Mouse (Mus musculus): ENCODE results near the gene Susd3.
A peak's percentile ranks its signal among the peaks of the same experiment; 100 is the strongest.

Susd3 gene

DNA sequence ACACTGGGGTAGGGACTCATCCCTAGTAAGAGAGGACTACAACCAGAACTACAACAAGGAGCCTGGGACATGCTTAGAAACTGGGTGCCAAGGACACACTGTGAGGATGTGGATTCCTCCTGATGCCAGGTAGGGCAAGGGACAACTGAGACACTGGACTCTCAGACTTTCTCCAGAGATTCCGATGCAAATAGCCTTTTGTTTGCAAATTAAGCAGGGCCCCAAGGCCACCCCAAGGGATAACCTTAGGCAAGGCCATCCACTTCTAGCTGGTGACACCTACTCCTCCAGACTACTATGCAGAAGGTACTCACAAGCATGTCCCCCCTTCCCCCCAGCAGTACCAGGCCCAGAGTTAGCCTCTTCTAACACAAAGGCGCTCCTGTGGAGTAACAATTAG, 1.9 kb downstream of the Susd3 start:
- no peak for DNase-seq (ENCODE audit: low spot score in 2 of 2)

DNA sequence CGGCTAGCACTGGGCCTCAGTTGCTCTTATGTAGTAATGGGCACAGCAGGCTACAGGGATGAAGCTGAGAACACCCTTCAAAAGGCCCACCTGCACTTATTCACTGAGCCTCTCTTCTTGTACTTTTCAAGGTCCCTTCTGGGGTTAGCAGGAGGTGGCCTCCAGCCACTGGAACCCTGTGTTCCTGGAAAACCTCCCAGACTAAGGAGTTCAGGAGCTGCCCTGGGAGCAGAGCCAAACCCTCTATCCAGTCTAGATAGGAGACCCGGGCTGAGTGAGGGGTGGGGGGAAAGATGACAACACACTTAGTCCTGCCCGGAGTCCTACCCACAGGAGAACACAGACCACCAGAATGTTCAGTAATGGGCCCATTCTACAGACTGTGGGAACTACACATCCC, 2.5 kb downstream of the Susd3 start:
- no peak for DNase-seq (ENCODE audit: low spot score in 2 of 2)

DNA sequence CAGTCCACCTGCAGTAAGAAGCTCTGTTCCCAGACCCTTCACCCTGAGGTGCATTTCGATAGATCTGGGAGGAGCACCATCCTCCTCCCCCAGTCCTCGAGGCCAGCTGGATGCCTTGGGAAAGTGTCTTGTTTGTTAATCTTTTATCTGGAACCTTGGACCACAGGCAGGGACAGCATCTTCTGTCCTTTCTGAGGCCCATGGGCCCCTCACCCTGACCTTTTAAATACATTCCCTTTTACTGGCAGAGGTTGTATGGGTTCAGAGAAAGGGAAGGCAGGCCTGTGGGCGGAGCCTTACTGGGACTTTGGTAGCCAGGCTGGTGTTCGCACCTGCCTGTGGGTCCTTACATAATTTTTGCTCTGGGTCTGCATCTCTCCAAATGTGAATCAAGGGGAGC, 3.3 kb downstream of the Susd3 start:
- no peak for DNase-seq (ENCODE audit: low spot score in 2 of 2)

DNA sequence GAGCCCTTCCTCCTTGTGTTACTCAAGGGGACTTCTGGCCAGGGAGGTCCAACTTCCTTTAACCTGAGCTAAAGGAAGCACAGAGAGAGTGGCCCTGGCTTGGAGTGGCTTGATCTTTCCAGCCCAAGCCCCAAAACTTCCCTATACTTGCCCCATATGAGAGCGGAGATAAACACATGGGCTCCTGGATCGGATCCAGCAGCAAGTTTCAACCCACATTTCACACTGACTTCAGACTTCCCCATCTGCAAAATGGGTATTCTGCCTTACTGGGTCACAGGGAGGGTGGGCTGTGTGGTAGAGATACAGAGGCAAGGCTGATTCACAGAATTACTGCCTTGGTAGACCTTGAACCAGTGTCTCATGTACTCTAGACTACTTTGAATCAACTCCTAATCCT, 5.0 kb downstream of the Susd3 start:
- no peak for DNase-seq (ENCODE audit: low spot score in 2 of 2)

DNA sequence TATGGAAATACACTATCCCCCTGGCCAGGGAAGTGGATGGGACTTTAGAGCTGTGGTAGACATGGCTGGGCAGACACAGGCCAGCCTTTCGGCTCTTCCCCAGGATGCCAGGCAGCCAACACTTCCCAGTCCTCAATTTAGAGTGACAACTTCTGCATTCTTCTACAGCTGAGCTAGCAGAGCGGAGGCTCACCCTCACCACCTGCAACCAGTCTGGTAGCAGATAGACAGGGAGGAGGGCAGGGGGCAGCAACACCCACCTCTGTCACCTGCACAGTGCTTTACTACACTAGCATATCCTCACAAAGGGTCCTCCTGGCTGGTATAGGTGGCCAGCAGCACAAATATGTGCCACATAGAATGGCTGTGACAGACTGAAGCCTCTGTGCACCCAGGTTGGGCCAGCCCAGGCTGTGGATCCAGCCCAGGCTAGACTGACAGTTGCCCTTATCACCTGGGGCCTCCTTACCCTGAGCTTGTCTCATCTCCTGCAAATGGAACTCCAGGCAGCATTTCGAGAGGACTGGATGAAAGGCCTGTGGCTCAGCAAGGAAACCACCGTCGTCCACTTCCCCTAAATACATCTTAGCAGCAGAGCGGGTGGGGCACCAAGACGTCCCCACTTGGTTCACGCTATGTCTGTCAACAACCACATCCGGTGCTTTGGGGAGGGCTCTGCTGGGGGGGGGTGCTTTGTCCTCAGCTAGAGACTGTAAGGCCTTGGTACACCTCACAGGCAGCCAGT, 6.0 kb downstream of the Susd3 start:
- no peak for DNase-seq (ENCODE audit: low spot score in 2 of 2)

DNA sequence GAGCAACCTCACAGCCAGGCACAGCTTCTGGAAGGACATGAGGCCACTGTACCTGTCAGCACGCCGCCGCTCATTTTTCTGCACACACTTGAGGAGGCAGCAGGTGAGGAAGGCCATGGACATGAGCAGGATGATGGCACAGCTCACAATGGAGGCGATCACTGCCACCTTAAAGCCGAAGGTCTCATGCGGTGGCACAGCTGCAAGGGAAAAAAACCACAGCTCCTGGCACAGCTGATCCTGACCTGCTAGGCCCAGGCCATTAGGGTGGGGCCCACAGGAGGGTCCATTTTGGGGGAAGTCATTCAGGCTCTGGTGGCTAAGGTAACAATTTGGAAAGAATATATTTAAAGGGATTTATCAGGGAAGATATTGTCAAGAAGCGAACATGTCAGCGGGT, 9.8 kb downstream of the Susd3 start:
- no peak for DNase-seq (ENCODE audit: low spot score in 2 of 2)

DNA sequence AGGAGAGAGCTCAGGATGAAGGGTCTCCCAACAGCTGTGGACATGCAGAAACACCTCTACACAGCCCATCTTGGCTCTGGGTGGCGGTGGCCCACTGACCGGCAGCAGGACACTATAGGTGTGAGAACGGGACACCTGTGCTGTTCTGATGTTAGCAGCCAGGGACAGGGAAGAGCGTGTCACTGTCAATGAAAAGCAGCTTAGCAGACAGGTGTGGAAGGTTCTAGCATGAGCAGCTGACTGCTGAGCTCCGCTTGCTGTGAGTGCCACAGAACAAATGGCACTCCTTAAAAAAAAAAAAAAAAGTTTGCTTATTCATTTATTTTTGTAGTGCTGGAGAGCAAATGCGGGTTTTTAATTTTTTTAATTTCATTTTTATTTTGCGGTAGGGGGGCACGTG, 10.9 kb downstream of the Susd3 start:
- no peak for DNase-seq (ENCODE audit: low spot score in 2 of 2)

DNA sequence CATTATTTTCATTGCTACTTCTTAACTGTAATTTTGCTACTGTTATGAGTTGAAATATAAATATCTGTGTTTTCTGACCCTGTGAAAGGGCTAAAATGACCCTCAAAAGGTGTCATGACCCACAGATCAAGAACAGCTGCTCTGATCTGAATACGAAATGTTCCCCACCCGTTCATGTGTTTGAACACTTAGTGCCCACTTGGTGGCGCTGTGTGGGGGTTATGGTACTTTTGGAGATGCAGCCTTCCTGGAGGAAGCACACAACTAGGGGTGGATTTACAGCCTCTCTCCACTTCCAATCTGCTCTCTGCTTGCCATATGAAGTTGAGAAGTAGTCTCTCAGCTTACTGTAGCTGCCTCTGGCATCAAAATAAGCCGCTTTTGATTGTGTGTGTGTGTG, 13.8 kb downstream of the Susd3 start:
- no peak for DNase-seq (ENCODE audit: low spot score in 2 of 2)

DNA sequence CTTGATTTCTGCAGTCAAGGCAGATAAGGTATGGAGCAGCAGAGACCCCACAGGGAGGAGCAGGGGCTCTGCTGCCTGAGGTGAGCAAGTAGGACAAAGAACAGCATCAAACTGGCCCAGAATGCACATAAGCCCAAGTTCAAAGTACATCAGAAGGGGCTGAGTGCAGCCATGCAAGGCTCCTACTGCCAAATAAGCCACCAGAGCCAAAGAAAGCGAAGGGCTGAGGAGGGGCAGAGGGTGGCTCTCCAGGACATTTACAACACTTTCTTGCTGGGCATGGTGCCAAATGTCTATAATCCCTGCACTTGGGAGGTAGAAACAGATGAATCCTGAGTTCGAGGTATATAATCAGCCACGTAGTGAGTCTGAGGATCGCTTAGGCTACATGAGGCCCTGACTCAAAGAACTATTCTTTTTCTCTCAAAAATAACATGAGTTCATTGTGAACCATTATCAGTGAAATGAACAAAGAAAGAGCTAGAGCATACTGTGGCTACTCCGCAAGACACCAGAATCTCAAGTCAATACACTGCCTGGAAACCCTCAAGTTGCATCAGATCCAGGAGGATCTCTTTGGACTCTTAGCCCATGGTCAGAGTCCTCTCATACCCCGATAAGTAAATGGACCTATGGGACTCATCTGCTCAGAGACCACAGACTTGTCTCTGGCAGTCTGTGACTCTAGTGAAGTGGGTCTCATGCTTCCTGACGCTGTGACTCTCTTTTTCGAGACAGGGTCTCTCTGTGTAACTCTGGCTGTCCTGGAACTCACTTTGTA, 14.5 kb downstream of the Susd3 start:
- DNase-seq (ENCODE audit: low spot score in 2 of 2) = no peak

DNA sequence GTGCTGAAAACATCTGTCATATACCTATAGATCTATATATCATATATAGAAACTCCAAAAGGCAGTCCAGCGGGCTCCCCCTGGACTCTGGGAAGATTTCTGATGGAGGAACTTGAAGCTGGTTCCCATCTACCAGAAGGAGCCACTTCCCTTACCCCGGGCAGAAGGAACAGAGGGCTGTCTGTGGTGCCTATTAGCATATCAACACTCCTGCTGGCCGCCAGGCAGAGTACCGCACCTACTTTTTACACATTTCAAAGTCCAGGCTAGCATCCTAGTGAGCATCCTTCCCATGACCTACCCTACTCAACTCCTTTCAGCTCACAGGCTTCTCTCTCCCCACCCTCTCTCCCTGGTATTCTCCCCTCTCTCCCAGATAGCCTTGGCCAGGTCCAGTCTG, 22.9 kb downstream of the Susd3 start:
- no peak for DNase-seq (ENCODE audit: low spot score in 2 of 2)

DNA sequence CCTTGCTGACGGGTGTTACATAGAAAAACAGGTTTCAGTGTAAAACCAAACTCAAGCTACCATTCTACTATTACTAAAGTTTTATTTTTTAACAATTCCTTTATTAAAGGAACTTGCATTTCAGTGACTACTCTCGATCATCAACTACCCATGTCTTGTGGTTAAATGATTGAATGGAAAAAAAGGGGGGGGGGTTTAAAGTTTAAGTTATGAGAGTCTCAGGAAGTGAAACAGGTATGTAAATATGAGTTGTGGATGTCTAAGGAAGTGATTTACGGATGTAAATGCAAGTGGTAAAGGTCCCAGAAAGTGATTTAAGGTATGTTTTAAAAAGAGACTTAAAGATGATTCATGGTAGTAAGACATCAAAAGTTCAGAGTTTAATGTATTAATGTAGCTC, 23.3 kb downstream of the Susd3 start:
- no peak for DNase-seq (ENCODE audit: low spot score in 2 of 2)

DNA sequence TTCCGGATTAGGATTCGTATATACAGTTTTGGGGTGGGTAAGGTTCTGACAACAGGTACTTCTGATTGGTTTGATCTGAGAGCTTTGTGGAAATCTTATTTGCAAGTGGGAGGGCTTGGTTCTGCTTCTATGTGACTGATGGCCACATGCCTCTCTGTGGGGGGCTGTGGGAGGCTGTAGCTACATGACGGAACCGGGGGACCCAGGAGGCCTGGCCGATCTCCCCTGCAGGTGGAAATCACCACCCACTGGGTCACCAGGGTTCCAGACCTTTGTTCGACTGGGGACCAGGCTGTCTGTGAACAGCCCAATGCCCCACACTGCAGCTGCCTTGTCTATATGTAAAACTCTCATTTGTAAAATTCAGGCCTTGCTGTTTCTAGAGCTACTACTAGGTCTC, 23.8 kb downstream of the Susd3 start:
- no peak for DNase-seq (ENCODE audit: low spot score in 2 of 2)

DNA sequence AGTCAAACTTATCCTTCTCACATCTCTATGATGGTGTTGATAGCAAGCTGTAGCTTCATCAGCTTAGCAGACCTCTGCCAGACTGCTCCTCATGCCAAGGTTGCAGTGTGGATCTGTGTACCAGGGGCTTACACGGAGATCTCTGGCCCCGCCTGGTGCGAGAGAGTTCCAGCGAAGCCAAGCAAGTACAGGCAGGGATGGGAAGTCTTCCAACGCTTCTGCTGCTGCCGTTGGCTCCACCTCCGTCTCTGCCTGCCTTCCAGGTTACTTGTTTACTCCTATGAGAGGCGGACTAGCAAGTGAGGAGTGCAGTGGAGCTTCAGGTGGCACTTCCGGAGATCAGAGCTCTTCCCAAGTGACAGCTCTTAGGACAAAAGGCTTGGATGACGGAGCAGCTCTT, 24.2 kb downstream of the Susd3 start:
- DNase-seq (ENCODE audit: low spot score in 2 of 2) = no peak

DNA sequence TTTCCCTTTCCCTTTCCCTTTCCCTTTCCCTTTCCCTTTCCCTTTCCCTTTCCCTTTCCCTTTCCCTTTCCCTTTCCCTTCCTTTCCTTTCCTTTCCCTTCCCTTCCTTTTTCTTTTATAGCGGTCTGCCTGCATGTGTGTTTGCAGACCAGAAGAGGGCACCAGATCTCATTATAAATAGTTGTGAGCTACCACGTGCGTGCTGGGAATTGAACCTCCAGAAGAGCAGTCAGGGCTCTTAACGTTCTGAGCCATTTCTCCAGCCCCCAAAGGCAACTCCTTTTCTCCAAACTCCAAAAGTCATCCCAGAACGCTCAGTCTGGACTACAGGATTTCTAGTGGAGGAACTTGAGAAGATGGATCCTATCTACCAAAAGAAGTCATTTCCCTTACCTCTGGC, 27.6 kb downstream of the Susd3 start:
- DNase-seq (ENCODE audit: low spot score in 2 of 2) = no peak

DNA sequence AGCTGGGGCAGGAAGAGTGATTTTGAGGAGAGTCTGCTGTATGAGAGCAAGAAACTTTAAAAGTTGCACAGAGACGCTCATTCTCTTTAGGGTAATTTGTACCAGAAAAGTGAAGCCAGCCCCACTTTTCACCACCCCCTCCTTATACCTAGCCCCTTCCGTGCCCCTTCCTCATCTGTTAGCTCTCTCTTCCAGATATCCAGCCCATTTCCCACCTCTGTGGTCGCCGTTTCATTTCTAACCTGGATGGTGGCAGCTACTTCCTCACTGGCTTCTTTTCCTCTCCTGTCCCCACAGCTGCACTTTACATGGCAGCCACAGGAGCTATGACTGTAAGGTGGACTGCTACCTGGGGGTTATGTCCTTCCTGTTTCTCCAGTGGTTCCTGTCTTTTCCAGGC, 29.1 kb downstream of the Susd3 start:
- DNase-seq (ENCODE audit: low spot score in 2 of 2) = no peak

DNA sequence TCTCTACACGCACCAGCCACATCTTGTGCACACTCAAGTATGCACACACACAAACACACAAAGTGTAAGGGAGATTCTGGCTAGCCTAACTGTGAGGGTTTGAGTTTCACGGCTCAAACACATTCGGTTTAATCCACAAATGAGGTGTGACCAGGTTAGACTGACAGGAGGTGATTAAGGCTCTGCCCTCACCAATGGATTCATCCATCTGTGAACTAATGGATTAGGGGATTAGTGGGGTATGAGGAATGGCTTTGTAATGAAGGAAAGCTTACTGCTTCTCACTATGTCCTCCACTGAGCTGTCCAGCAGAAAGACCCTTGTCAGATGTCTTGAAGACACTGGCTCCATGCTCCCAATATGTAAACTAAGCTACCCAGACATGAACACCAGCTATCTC, 29.9 kb downstream of the Susd3 start:
- DNase-seq (ENCODE audit: low spot score in 2 of 2) = no peak

DNA sequence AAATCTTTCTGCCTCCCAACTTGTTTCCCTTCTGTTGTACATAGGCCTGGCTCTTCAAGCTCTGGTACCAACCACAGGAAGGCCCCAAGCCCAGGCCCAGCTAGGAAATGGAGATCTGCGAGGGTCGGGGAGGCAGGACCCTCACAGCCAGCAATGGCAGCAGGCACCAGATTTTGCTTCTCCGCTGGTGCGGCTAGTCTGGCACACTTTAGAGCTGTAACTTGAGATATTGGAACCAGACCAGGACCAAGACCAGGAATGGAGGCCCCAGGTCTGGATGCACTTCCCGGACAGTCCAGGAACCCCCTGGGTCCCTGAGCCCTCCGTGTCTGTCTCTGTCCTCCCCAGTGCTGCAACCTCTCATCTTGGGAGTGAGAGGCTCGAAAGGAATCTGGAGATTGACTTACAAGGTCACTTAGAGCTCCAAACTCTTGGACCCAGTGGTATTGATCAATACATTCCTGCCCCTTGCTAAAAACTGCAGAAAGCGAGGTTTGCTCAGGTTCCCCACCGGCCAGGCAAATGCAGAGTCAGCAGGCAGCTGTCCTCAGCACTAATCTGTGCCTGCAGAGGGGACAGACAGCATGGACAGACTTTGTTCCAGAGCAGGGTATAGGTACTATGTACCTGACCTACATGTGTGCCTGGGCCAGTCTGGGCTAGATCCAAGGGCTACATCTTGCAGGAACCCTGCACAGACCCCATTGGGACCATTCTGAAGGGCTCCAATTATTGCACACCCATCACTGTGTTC, 31.5 kb downstream of the Susd3 start:
- DNase-seq (ENCODE audit: low spot score in 2 of 2) = no peak

DNA sequence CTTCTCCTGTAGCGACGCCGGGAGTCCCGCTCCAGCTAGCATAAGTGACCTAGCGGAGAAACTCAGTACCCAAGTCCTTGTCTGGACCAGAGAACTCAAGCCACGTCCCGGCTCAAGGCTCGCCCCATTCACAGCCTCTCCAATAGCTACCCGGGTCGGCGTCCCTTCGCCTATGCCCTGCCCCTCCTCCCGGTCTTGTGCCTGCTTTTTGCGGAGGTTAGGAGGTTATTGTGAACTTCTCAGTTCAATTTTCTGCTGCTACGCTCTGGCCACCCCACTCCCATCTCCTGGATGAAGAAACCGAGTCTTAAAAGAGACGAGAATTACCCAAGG, 32.3 kb downstream of the Susd3 start:
- no peak for DNase-seq (ENCODE audit: low spot score in 2 of 2)

DNA sequence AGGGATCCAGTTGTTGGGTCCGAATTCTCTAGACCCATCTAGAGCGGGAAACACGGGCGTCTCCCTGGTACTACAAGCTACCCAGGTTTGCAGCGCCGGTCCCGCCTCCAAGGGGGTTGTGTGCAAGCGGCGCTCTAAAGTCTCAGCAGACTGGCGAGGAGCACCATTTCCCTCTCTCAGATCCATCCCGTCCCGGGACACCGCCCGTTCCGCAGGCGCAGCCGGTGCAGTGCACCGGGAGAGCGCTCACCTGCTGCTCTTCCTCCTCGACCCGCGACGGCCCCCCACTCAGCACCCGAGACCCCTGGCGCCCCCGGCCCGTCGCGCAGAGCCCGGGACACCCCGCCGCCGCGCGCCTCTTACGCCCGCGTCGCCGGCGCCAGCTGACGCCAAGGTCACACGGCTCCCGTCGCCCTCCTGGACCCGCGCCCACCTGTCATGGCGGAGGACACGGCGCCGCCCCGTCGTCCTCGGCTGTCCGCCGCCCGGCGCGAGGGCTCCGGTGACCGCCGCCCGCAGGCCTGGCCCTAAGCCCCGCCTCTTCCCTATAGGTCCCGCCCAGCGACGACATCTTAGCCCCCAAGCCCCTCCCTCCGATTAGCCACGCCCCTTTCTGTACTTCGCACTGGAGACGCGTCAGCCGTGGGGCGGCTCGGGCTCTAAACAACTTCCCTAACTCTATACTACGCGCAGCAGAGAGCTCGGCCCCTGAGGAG, 32.8 kb downstream of the Susd3 start, which contains the start of gene Card19:
Card19 (minus strand) TSS at position 534 of the 716 bp plus-strand sequence.
- peak; percentile 92 to 97 for DNase-seq (ENCODE audit: low spot score in 2 of 2)

DNA sequence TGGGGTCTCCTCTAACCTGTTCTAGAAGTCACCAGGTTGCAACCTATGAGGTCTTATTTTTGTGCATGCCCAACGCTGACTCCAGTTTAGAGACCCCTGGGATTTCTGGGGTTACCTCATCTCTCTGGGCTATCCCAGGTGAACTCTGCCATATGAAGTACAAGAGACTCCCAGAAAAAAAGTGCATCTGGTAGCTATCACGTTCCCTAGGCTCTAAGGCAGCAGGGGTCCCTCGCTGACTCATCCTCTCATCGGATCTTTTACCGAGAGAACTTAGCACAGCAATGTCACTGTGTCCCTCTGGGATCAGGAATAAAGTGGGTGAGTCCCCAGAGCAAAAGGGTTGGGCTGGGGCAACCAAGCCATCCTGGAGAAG, 33.4 kb downstream of the Susd3 start:
- no peak for DNase-seq (ENCODE audit: low spot score in 2 of 2)

DNA sequence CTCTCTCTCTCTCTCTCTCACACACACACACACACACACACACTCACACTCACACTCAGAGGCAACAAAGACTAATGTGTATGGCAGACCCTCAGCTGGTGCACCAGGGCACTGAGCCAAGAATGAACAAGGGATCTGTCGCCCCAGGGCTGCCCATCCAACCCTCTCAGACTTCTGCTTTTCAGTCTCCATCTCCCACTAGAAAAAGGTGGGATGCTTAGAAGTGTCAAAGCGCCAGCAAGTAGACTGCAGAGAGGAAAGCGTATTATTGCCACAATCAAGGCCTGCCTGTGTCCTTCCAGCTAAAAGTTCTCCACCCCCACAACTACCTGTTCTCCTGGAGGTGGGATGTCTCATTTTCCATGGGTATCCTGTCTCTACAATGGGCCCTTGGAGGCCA, 34.1 kb downstream of the Susd3 start:
- no peak for DNase-seq (ENCODE audit: low spot score in 2 of 2)

DNA sequence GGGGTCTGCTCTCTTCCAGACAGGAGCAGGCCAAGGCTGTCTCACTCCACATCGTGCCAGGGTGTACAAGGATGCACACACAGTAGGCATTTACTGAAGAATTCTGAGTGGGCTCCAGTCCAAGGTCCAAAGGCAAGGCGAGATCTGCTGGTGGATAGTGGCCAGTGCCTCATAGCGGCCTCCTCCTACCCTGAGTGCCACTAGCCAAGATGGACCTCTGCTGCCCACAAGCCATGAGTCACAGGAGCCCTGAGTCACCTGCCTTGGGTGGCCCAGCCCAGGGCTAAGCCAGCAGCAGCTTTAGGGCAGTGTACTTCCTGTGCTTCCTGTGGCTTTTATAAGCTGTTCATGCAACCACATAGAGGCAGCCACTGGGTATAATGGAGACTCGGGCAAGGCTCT, 35.0 kb downstream of the Susd3 start:
- DNase-seq (ENCODE audit: low spot score in 2 of 2) = peak; percentile 43 to 71
